21 mouse cellular contexts compared by ENCODE assay signal in the genomic region with DNA sequence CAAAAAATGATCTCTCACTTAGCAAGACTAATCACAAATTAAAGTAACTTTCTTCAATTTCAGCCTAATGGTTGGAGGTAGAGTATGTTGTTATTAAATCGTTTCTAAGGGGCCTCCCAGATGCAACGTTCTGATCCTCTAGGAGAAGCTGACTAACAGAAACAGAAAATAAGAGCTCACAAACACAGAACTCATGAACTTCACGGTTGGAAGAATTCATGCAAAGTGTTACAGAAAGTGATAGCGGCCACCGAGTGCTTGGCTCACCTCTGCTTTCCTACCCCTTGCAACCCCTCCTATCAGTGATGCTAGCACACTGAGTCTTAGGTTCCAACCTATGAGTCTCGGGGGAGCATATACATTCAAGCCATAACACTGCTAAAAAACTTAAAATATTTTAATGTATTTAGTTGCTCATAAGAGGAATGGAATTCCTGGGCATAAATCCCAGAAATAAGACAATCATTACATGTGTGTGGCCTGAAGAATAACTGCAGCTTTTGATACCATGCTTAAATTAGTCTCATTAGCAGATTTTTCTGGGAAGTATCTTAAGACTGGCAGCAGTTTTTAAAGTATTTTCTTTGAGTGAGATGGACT. TPM values are rescaled to one million over a fixed set of nuclear protein-coding genes. Genes with fewer than 3 reads are reported as not detected.
"Had no signal": no experiment of that assay in that cellular context is flagged by ENCODE, and none has a peak within 500 bp of the region (broad histone marks: within the 10 kb centered on the region; RNA-seq: fewer than 3 reads in every experiment).

No protein-coding gene starts in this region.

- H3K4me2 ChIP-seq: intestine, embryonic 15.5 days; liver, embryonic 12.5 days; liver, embryonic 15.5 days; midbrain, embryonic 13.5 days; stomach, embryonic 15.5 days had no signal

- H3K9me3 ChIP-seq: intestine, embryonic 15.5 days; liver, embryonic 12.5 days; liver, embryonic 15.5 days; megakaryocyte, embryonic 14.5 days; midbrain, embryonic 10.5 days; midbrain, embryonic 13.5 days; stomach, embryonic 15.5 days had no signal

- H3K9ac ChIP-seq: intestine, embryonic 15.5 days; liver, embryonic 12.5 days; liver, embryonic 15.5 days; midbrain, embryonic 13.5 days; stomach, embryonic 15.5 days had no signal

- ATAC-seq: intestine, embryonic 15.5 days; liver, embryonic 12.5 days; midbrain, embryonic 13.5 days; midbrain, embryonic 16.5 days had no signal

- H3K4me1 ChIP-seq: liver, embryonic 15.5 days; megakaryocyte, embryonic 14.5 days had no signal

- H3K27ac ChIP-seq: intestine, embryonic 15.5 days; layer of hippocampus, adult 2 months; liver, embryonic 12.5 days; liver, embryonic 15.5 days; midbrain, embryonic 10.5 days; midbrain, embryonic 13.5 days; stomach, embryonic 15.5 days had no signal

- H3K36me3 ChIP-seq: intestine, embryonic 15.5 days; liver, embryonic 12.5 days; liver, embryonic 15.5 days; midbrain, embryonic 10.5 days; midbrain, embryonic 13.5 days; stomach, embryonic 15.5 days had no signal

- DNase-seq: kidney, adult 11 months; kidney, adult 9 months; kidney, postnatal 25 days; layer of hippocampus, adult 9-11 months; liver; lung, adult 2 months; lung, postnatal 36 days; right cerebral cortex, postnatal 14 days; right cerebral cortex, postnatal 4 days; thymus, postnatal 25 days had no signal

- H3K27me3 ChIP-seq: intestine, embryonic 15.5 days; liver, embryonic 12.5 days; liver, embryonic 15.5 days; megakaryocyte, embryonic 14.5 days; midbrain, embryonic 13.5 days; stomach, embryonic 15.5 days had no signal

- H3K4me3 ChIP-seq: intestine, embryonic 15.5 days; layer of hippocampus, adult 2 months; liver, embryonic 12.5 days; liver, embryonic 15.5 days; megakaryocyte, embryonic 14.5 days; midbrain, embryonic 10.5 days; midbrain, embryonic 13.5 days; myocyte; stomach, embryonic 15.5 days had no signal

RNA-seq across cellular contexts. Expression of a gene that starts 25.7 kb away (rescaled TPM):
- total RNA-seq: monocyte, adult 5-6 weeks had no signal
